Mouse (Mus musculus) ovary, adult 2 months (tissue): ENCODE measurements around the gene Tex28. TPM values are rescaled to one million over a fixed set of nuclear protein-coding genes. Genes with fewer than 3 reads are reported as not detected.

Experiments used
- polyA plus RNA-seq: library from polyadenylated mRNA; depleted of rRNA; stranded (reverse); fragments of >200 nt; gene quantifications from 2 replicates; pipeline ENCODE4 v1.2.3, GENCODE M21; 2012; rRNA removed

Gene Tex28
- polyA plus RNA-seq: not detected in 2 replicates

DNA sequence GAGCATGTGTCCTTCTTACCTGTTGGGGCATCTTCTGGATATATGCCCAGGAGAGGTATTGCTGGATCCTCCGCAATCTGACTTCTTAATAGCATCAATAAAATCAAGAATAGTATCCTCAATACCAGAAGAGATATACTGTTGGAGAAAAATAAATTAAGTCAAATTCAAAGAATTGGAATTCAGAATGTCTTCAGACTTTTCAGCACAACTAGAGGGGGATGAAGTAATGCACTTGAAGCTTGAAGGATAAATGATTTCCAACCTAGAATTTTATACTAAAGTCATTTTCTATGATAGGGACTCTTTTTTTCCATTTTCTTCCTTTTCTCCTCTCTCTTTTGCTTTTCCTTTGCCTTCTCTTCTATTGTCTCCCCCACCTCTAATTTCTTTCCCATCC is at the start of gene Tex28:
Gene Tex28, minus strand, starts transcription at position 101 of the 400 bp plus-strand sequence.

DNA sequence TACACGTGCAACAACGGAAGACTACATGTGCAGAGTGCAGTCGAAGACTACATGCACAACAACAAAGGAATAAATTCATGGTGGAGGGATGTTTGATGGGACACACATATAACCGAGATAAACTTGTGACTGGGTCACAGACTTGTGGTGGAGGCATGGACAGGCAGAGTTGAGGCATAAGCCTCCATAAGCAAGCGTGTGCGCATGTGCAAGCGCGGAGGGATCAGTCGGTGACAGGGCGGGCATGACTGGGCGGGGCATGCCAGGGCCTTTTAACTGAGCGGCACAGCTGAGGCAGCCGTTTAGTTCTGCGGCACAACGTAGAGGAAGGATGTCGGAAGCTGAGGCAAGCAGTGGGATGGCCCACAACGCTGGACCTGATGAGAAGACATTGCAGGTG is 9.3 kb upstream of the Tex28 start, which contains the start of gene Tktl1:
Gene Tktl1, plus strand, starts transcription at position 301 of the 400 bp plus-strand sequence.

DNA sequence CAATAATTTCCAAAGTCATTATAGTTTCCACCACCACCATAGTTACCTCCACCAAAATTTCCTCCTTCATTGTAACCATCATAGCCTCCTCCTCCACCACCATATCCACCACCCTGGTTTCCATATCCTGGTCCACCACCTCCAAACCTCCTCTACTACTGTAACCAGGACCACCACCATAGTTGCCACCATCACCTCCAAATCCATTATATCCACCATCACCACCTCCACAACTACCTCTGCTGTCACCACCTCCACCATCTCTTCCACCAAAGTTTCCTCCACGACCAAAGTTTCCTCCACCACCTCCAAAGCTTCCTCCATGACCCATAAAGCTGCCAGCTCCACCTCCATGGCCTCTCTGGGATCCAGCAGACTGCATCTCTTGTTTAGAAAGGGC is 32.4 kb downstream of the Tex28 start, which contains the start of gene Mecp2:
Gene Mecp2, minus strand, starts transcription at position 101 of the 400 bp plus-strand sequence.

DNA sequence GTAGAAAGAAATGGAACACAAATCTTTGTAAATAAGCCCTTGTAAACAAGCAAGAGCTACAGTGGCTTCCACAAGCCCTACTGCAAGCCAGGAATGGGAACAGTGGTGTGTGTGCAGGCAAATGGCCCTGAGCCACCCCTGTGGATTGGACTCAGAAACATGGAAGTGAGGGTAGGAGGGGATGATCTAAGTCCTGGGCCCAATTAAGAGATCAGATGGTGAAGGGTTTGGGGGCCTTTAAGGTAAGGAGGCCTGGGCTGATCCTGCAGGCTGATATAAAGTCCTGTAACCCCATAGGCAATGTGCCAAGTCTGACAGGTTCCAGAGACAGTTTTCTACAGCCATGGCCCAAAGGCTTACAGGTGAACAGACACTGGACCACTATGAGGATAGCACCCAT is 40.5 kb downstream of the Tex28 start, which contains the start of gene Opn1mw:
Gene Opn1mw, plus strand, starts transcription at position 301 of the 400 bp plus-strand sequence.

Other genes with a start within 250 kb of the Tex28 start
- 8.9 and 10.9 TPM in 2 replicates for gene Arhgap4, start 246.0 kb downstream of the Tex28 start, polyA plus RNA-seq
- gene Naa10, start 245.9 kb downstream of the Tex28 start, polyA plus RNA-seq: 73.7 and 85.2 TPM in 2 replicates
- 19.9 and 29.7 TPM in 2 replicates for gene Renbp, start 237.0 kb downstream of the Tex28 start, polyA plus RNA-seq
- 76.2 and 81.0 TPM in 2 replicates for gene Hcfc1, start 201.5 kb downstream of the Tex28 start, polyA plus RNA-seq
- 393 and 466 TPM in 2 replicates for gene Irak1, start 143.9 kb downstream of the Tex28 start, polyA plus RNA-seq
- not detected in 2 replicates for gene Opn1mw, start 40.4 kb downstream of the Tex28 start, polyA plus RNA-seq
- gene Mecp2, start 32.5 kb downstream of the Tex28 start, polyA plus RNA-seq: 6.5 and 6.8 TPM in 2 replicates
- not detected in 2 replicates for gene Tktl1, start 9.4 kb upstream of the Tex28 start, polyA plus RNA-seq
- gene Flna, start 82.0 kb upstream of the Tex28 start, polyA plus RNA-seq: 1,320 and 1,493 TPM in 2 replicates
- 98.6 and 99.3 TPM in 2 replicates for gene Emd, start 86.8 kb upstream of the Tex28 start, polyA plus RNA-seq
- 2,034 and 2,389 TPM in 2 replicates for gene Rpl10, start 103.0 kb upstream of the Tex28 start, polyA plus RNA-seq
- 142 and 175 TPM in 2 replicates for gene Taz, start 114.1 kb upstream of the Tex28 start, polyA plus RNA-seq
- 12.3 and 16.7 TPM in 2 replicates for gene Dnase1l1, start 114.5 kb upstream of the Tex28 start, polyA plus RNA-seq
- gene Atp6ap1, start 129.3 kb upstream of the Tex28 start, polyA plus RNA-seq: 496 and 534 TPM in 2 replicates
- gene Gdi1, start 137.2 kb upstream of the Tex28 start, polyA plus RNA-seq: 168 and 233 TPM in 2 replicates
- gene Fam50a, start 145.2 kb upstream of the Tex28 start, polyA plus RNA-seq: 21.1 and 32.9 TPM in 2 replicates
- 52.6 and 54.4 TPM in 2 replicates for gene Plxna3, start 161.2 kb upstream of the Tex28 start, polyA plus RNA-seq
- 35.4 and 57.3 TPM in 2 replicates for gene Lage3, start 185.8 kb upstream of the Tex28 start, polyA plus RNA-seq
- 41.1 and 49.1 TPM in 2 replicates for gene Ubl4a, start 205.4 kb upstream of the Tex28 start, polyA plus RNA-seq
- 28.8 and 36.6 TPM in 2 replicates for gene Slc10a3, start 205.5 kb upstream of the Tex28 start, polyA plus RNA-seq
- 44.5 and 55.3 TPM in 2 replicates for gene Fam3a, start 225.4 kb upstream of the Tex28 start, polyA plus RNA-seq
- gene Ikbkg, start 225.5 kb upstream of the Tex28 start, polyA plus RNA-seq: 19.2 and 26.4 TPM in 2 replicates